Mouse (Mus musculus): ENCODE results near the gene Ppp4r2.

GRCm38 (mm10) chr6:100878546-100878945, 45.1 kb downstream of the Ppp4r2 start:
- no peak for TF ChIP-seq CTCF (IDR thresholded peaks at IDR 0.05; ENCODE audit: low read depth, low read length)
- TF ChIP-seq GATA1 (IDR thresholded peaks at IDR 0.05; ENCODE audit: borderline replicate concordance, low read length) = no peak
- no peak for TF ChIP-seq POLR2AphosphoS5 (IDR thresholded peaks at IDR 0.05; ENCODE audit: insufficient replicate concordance, low read depth, low read length)
- TF ChIP-seq TAL1 (conservative IDR thresholded peaks at IDR 0.05; ENCODE audit: low read depth, low read length) = no peak

Data from G1E (cell line).